Mouse (Mus musculus) urinary bladder, postnatal 4 days (tissue): Measurements from ENCODE around the gene Pitpnc1.

ENCODE experiments used
- DNase-seq, 2 experiments: peaks; one replicate each; pipeline ENCODE4 v3.0.0; 2021 to 2022; ENCODE audit warnings: low spot score in 2 of 2

Gene Pitpnc1

GRCm38 (mm10) chr11:107410090-107410732 lies 60.3 kb downstream of the Pitpnc1 start:
- DNase-seq = no peak

- DNase-seq = no peak
Observed at GRCm38 (mm10) chr11:107408886-107409285, 61.6 kb downstream of the Pitpnc1 start.

- no peak for DNase-seq
Observed at GRCm38 (mm10) chr11:107407698-107408097, 62.8 kb downstream of the Pitpnc1 start.

- DNase-seq = no peak
Observed at GRCm38 (mm10) chr11:107405606-107406333, 64.7 kb downstream of the Pitpnc1 start.

- DNase-seq = no peak
Observed at GRCm38 (mm10) chr11:107403309-107403708, 67.2 kb downstream of the Pitpnc1 start.

GRCm38 (mm10) chr11:107401839-107402590 lies 68.5 kb downstream of the Pitpnc1 start:
- DNase-seq = no peak

GRCm38 (mm10) chr11:107400826-107401225 lies 69.7 kb downstream of the Pitpnc1 start:
- DNase-seq = no peak

GRCm38 (mm10) chr11:107400005-107400404 lies 70.5 kb downstream of the Pitpnc1 start:
- DNase-seq = no peak

- DNase-seq = no peak
Observed at GRCm38 (mm10) chr11:107397326-107397998, 73.0 kb downstream of the Pitpnc1 start.

GRCm38 (mm10) chr11:107394245-107394644 lies 76.3 kb downstream of the Pitpnc1 start:
- DNase-seq = no peak

GRCm38 (mm10) chr11:107393828-107394165 lies 76.7 kb downstream of the Pitpnc1 start:
- DNase-seq = no peak

GRCm38 (mm10) chr11:107393154-107393827 lies 77.2 kb downstream of the Pitpnc1 start:
- no peak for DNase-seq

- no peak for DNase-seq
Observed at GRCm38 (mm10) chr11:107390540-107390939, 80.0 kb downstream of the Pitpnc1 start.

- DNase-seq = no peak
Observed at GRCm38 (mm10) chr11:107390001-107390400, 80.5 kb downstream of the Pitpnc1 start.

- DNase-seq = no peak
Observed at GRCm38 (mm10) chr11:107386481-107386880, 84.0 kb downstream of the Pitpnc1 start.

- no peak for DNase-seq
Observed at GRCm38 (mm10) chr11:107385306-107385705, 85.2 kb downstream of the Pitpnc1 start.

- DNase-seq = no peak
Observed at GRCm38 (mm10) chr11:107383985-107384384, 86.5 kb downstream of the Pitpnc1 start.

- no peak for DNase-seq
Observed at GRCm38 (mm10) chr11:107379965-107380364, 90.5 kb downstream of the Pitpnc1 start.

- no peak for DNase-seq
Observed at GRCm38 (mm10) chr11:107379089-107379845, 91.2 kb downstream of the Pitpnc1 start.

- no peak for DNase-seq
Observed at GRCm38 (mm10) chr11:107377326-107377725, 93.2 kb downstream of the Pitpnc1 start.

GRCm38 (mm10) chr11:107376272-107376671 lies 94.2 kb downstream of the Pitpnc1 start:
- peak; percentile 35 to 63 for DNase-seq
